Mouse (Mus musculus) heart, adult 2 months (tissue): ENCODE measurements around the gene Cyp2t4. TPM values are rescaled to one million over a fixed set of nuclear protein-coding genes. Genes with fewer than 3 reads are reported as not detected.

ENCODE experiments used
- DNase-seq, 2 experiments: peaks; one replicate each; pipeline ENCODE4 v3.0.0; 2021
- H3K27ac ChIP-seq: fragments of 200-600 bp; 2 replicates; pipeline ENCODE4 v1.8.1; 2022
- H3K27me3 ChIP-seq: fragments of 200-500 bp; 2 replicates; pipeline ENCODE4 v1.6.1; 2012; ENCODE audit warnings: mild to moderate bottlenecking, low read length, inconsistent platforms, mixed read lengths; ENCODE audit not compliant: control insufficient read depth, insufficient read depth
- H3K36me3 ChIP-seq: fragments of 200-500 bp; 2 replicates; pipeline ENCODE4 v1.6.1; 2012; ENCODE audit warnings: low read length, inconsistent platforms; ENCODE audit not compliant: control insufficient read depth, insufficient read depth
- H3K4me1 ChIP-seq: fragments of 200-500 bp; 2 replicates; pipeline ENCODE4 v1.6.1; 2011; ENCODE audit warnings: low read length; ENCODE audit not compliant: control insufficient read depth, insufficient read depth
- H3K4me3 ChIP-seq: fragments of 200-600 bp; 2 replicates; pipeline ENCODE4 v1.8.1; 2022
- H3K79me2 ChIP-seq: fragments of 200-500 bp; replicated peaks from 2 replicates; pipeline ENCODE4 v1.6.1; 2012; ENCODE audit warnings: mild to moderate bottlenecking, inconsistent platforms, low read length, moderate library complexity, mixed read lengths; ENCODE audit not compliant: control insufficient read depth, insufficient read depth
- H3K9ac ChIP-seq: fragments of 200-500 bp; 2 replicates; pipeline ENCODE4 v1.6.1; 2012; ENCODE audit warnings: low read depth, mild to moderate bottlenecking, control low read depth, inconsistent platforms, low read length, mixed read lengths
- CTCF ChIP-seq: fragments of 200-600 bp; IDR thresholded peaks from 2 replicates; pipeline ENCODE4 v1.8.1; 2022; ENCODE audit warnings: antibody characterized with exemption, mild to moderate bottlenecking, moderate library complexity
- EP300 ChIP-seq: fragments of 200-500 bp; IDR thresholded peaks from 2 replicates; pipeline ENCODE4 v1.6.1; 2011; ENCODE audit warnings: low read depth, low read length, control low read depth; ENCODE audit not compliant: insufficient read depth
- POLR2A ChIP-seq: fragments of 200-500 bp; IDR thresholded peaks from 2 replicates; pipeline ENCODE4 v1.6.1; 2011; ENCODE audit warnings: mild to moderate bottlenecking, low read depth, low read length, control low read depth; ENCODE audit not compliant: insufficient read depth
- WGBS: fragments of 180-500 bp; shearing (Covaris S2); methylation state at CpG from one replicate; pipeline ENCODE4 v1.1.7; 2018; 5-methylcytosine and 5-hydroxymethylcytosine counted together
- intact Hi-C: fragments of 180-260 bp; cut with DNase I; formaldehyde crosslinking; loops from one replicate; pipeline ENCODE4 v1.15.1; 2025
- polyA plus RNA-seq: library from polyadenylated mRNA; depleted of rRNA; stranded (reverse); fragments of >200 nt; gene quantifications from 2 replicates; pipeline ENCODE4 v1.2.3, GENCODE M21; 2012
- total RNA-seq, 2 experiments: library from RNA; stranded (reverse); gene quantifications; 2 replicates each; pipeline ENCODE4 v1.2.3; 2021

The Cyp2t4 gene
- total and polyA plus RNA-seq, 3 experiments: not detected

DNA sequence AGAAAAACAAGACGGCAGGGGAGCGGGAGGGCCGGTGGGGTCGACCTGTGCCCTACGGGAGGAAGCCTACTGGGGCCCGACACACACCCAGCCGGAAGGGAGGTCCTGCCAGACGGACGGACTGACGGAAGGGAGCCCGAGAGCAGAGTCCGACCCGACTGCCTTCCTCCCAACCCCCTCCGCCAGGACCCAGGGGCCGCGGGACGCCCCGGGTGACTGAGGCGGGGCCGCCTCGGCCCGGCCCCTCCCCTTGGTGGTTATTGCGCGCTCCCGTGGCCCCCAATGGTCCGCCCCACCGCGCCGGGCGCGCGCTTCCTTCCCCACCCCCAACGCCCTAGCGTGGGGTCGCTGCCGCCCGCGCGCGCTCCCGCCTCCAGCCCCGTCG lies 12.7 kb downstream of the Cyp2t4 start:
- WGBS: 0% methylated on average over 23 of the region's 43 CpGs
- H3K79me2 ChIP-seq: peaks cover 8% of the 10 kb centered on the region
- H3K27me3 ChIP-seq: no peaks in the 10 kb centered on the region
- peak overlapping the region; percentile 81 for H3K9ac ChIP-seq
- peaks cover 28% of the 10 kb centered on the region for H3K4me1 ChIP-seq
- peak overlapping the region; percentile 95 for H3K27ac ChIP-seq
- H3K36me3 ChIP-seq: peaks cover 4% of the 10 kb centered on the region; the same call in 1 of the 2 replicates
- peak; percentile 92 to 94 for DNase-seq
- intact Hi-C loops: loop anchor here (2.0 to 10.0 kb wide), 2 partner anchors 29 to 309 kb away; partner anchors contain the start of genes BC024978 and Sertad3
- TF ChIP-seq EP300 (0 out of 2 replicates have a peak, but pooled peaks have one; percentile 65), CTCF (no peak), POLR2A (peak; percentile 80)
- peak overlapping the region; percentile 72 for H3K4me3 ChIP-seq

DNA sequence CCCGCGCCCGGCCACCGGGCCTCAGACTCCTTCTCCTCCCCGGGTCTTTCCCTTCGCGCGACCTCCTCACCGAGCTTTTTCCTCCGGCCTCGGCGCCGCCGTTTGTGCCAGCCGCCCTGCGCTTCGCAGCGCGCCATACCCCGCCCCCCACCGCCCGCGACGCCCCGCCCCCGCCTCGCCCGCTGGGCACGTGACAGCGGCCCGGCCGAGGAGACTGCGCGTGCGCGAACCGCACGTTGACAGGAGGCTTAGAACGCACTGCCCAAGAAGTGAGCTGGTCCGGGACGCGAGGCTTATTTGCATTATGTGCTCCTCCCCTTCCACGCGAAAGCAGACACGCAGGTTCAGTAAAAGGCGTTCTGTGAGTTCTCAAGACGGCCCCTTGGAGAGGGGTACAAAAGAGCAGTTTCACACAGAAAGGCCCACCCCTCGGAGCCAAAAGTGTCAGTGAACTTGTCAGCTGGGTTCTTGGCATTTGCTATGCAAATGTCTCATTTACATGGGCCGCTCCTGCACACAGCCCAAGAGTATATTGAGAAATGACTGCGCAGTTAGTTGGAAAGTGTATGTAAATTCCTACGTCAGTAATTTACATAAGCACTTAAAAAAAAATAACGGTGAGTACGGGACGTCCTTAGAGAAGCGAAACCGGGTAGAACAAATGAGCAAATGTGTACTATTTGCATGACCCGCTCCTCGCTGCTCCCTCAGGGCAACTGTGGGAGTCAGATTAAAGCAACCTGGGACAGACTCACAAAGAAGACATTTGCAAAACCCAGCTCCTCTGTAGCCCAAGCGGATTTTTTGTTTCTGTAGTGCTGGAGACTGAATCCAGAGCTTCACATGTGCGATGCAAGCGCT lies 13.3 kb downstream of the Cyp2t4 start, which contains the start of gene Egln2:
Gene Egln2 (minus strand): TSS at position 189 of the 861 bp plus-strand sequence.
- WGBS: under 1% methylated on average over 53 of the region's 61 CpGs
- no peaks in the 10 kb centered on the region for H3K27me3 ChIP-seq
- peaks cover 8% of the 10 kb centered on the region for H3K79me2 ChIP-seq
- DNase-seq: peak; percentile 95 to 97
- H3K4me3 ChIP-seq: peak within 1 kb of the TSS; percentile 72
- TF ChIP-seq EP300 (0 out of 2 replicates have a peak, but pooled peaks have one; percentile 59), CTCF (no peak), POLR2A (peak; percentile 86)
- peaks cover 24% of the 10 kb centered on the region for H3K4me1 ChIP-seq
- intact Hi-C loops: loop anchor here (2.0 to 10.0 kb wide), 2 partner anchors 28 to 308 kb away; partner anchors contain the start of genes BC024978 and Sertad3
- H3K36me3 ChIP-seq: peaks cover 4% of the 10 kb centered on the region; the same call in 1 of the 2 replicates
- H3K9ac ChIP-seq: peak within 1 kb of the TSS; percentile 81
- peak within 1 kb of the TSS; percentile 95 for H3K27ac ChIP-seq

DNA sequence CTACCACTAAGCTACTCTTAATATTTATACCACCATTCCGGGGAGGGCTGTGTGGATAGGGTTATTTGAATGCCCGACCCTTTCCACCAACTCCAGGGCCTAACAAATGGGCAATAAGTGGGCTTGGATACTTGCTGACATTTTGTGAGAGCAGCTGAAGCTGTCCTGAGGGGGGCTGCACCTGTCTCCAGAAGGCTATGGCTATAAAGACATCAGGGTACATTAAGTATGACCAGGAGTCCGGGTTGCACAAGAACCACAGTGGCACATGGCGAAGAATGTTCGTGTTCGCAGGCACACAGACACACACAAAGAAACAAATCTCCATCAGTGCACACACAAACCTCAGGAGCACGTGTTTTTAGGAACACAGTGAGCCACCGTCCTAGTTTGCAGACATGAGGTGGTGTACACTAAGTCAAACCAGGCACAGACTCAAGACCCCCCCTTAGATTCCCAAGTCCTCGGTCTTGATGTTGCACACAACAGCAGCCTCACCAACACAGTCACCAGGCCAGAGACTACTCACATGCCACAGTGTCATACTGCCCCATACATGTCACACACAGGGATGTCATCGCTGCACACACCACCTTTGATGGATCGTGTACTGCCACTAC lies 14.1 kb downstream of the Cyp2t4 start:
- WGBS: 70% methylated on average over 11 of the region's 11 CpGs

DNA sequence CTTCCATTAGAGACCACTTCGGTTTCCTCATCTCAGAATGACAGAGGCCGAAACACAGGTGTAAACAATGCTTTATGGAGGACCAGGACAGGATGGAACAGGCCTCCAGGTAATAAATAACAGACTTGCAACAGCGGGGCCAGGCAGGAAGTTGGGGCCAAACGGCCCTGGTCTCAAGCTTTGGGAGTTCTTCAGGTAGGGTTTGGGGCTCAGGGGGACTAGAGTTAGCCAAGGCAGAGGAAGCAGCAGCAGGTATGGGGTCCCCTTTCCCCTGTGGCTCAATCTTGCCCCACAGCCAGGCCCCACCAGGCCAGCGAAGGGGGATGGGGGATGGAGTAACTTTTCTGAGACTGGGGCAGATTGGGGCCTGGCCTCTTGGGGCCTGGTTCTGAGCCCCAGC lies 14.9 kb downstream of the Cyp2t4 start:
- 94% methylated on average over 5 of the region's 5 CpGs for WGBS
- intact Hi-C loops: loop anchor here (10.0 kb wide), 1 partner anchor 306 kb away; the partner anchor contains the start of gene Sertad3
- no peak for DNase-seq
- Histone ChIP-seq H3K79me2 (peaks cover 8% of the 10 kb centered on the region), H3K9ac (no peak overlapping the region), H3K27me3 (no peaks in the 10 kb centered on the region), H3K36me3 (peaks cover 2% of the 10 kb centered on the region; the same call in 1 of the 2 replicates), H3K4me3 (no peak overlapping the region), H3K27ac (no peak overlapping the region), H3K4me1 (peaks cover 15% of the 10 kb centered on the region)
- TF ChIP-seq EP300: no peak
- no peak for TF ChIP-seq POLR2A
- no peak for TF ChIP-seq CTCF

More for the DNA sequence above, 14.1 kb downstream of the Cyp2t4 start:
- Histone ChIP-seq H3K27ac (peak overlapping the region; percentile 95), H3K4me3 (peak overlapping the region; percentile 72), H3K4me1 (peaks cover 23% of the 10 kb centered on the region), H3K79me2 (peaks cover 8% of the 10 kb centered on the region), H3K27me3 (no peaks in the 10 kb centered on the region), H3K9ac (peak overlapping the region; percentile 65), H3K36me3 (peaks cover 4% of the 10 kb centered on the region; the same call in 1 of the 2 replicates)
- TF ChIP-seq POLR2A (no peak), CTCF (no peak), EP300 (no peak)
- no peak for DNase-seq
- intact Hi-C loops: loop anchor here (2.0 to 10.0 kb wide), 2 partner anchors 27 to 307 kb away; partner anchors contain the start of genes BC024978 and Sertad3

GRCm38 (mm10) chr7:27170981-27171380 lies 17.5 kb downstream of the Cyp2t4 start:
- Histone ChIP-seq H3K9ac (no peak overlapping the region), H3K27me3 (no peaks in the 10 kb centered on the region), H3K4me3 (no peak overlapping the region), H3K36me3 (no peaks in the 10 kb centered on the region), H3K4me1 (peaks cover 6% of the 10 kb centered on the region), H3K79me2 (no peaks in the 10 kb centered on the region), H3K27ac (no peak overlapping the region)
- WGBS: 82% methylated on average over 3 of the region's 3 CpGs
- intact Hi-C loops: no loop called here
- DNase-seq: no peak
- TF ChIP-seq CTCF: no peak

- no peak for DNase-seq
- H3K9ac ChIP-seq: no peak overlapping the region
- TF ChIP-seq POLR2A: no peak
- no peak for TF ChIP-seq CTCF
- no peak for TF ChIP-seq EP300
- no peaks in the 10 kb centered on the region for H3K4me1 ChIP-seq
- WGBS: 95% methylated on average over 15 of the region's 15 CpGs
- no peak overlapping the region for H3K4me3 ChIP-seq
- no peaks in the 10 kb centered on the region for H3K79me2 ChIP-seq
- H3K36me3 ChIP-seq: no peaks in the 10 kb centered on the region
- intact Hi-C loops: no loop called here
- H3K27me3 ChIP-seq: no peaks in the 10 kb centered on the region
- H3K27ac ChIP-seq: no peak overlapping the region
These were observed 21.0 kb downstream of the Cyp2t4 start for GRCm38 (mm10) chr7:27174496-27174895.
